Mouse (Mus musculus) embryonic stem cell, embryonic (primary cell): ENCODE measurements around the gene Rhbdd3.

Source experiments
- CTCF ChIA-PET, 4 experiments: fragments of 300-600 bp in 2 of 4; fragments of 350-600 bp in 2 of 4; sonication (Branson Sonifier 250); formaldehyde crosslinking; loops; one replicate each; lab custom pipeline; 2022; ENCODE audit warnings: inconsistent platforms in 2 of 4; lab: Charles Lee
- POLR2A ChIA-PET, 4 experiments: fragments of 300-600 bp in 2 of 4; fragments of 350-600 bp in 2 of 4; sonication (Branson Sonifier 250); formaldehyde crosslinking; loops; one replicate each; lab custom pipeline; 2022; ENCODE audit warnings: antibody characterized with exemption in 4 of 4, inconsistent platforms in 1 of 4; lab: Charles Lee

Rhbdd3 gene

DNA sequence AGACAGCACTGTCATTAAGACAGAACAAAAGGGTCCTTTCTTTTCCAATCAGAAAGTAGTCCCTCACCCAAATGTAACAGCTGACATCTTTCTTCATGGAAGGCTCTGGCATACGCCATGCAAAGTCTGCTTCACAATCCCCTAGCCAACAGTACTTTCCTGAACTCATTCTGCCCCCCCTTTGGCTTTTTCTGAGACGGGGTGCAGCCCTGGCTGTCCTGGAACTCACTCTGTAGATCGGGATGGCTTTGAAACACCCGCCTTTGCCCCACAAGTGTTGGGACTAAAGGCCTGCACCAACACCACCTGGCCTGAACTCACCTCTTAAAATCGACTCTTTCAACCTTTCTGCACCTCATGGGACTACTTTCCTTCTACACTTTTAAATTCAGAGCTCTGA lies 2.8 kb upstream of the Rhbdd3 start:
- CTCF ChIA-PET, result no interaction called here
- POLR2A ChIA-PET, result interaction anchor here (0.8 to 11.9 kb wide), 21 partner anchors 9 to 706 kb away, joined by 3 to 444 read pairs (median 6); partner anchors contain the start of genes Gas2l1 (in 2 of the 4) and Rasl10a (in 1 of the 4)

DNA sequence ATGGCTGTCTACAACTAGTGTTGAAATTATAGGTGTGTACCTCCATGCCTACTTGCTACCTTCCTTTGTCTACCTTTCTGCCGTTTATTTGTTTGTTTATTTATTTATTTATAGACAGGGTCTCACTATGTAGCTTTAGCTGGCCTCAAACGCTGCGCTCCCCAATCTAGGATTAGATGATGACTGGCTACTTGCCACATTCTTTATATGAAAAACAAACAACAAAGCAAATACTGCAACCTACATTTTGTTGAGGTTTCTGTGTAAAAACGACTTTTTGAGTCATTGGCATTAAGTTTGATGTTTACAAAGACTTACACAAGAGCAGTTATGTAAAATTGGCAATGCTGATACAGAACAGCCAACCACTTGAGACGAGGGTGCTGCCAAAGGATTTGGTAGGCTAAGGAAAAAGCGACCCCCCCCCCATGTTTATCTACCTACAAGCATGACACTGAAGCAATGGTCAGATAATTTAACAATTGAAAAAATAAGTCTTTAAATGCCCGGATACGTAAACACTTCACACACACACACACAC lies 2.2 kb upstream of the Rhbdd3 start:
- CTCF ChIA-PET, result interaction anchor here in 1 of 4 experiments (0.7 kb wide), 1 partner anchor 274 kb away, joined by 4 read pairs; no protein-coding TSS in a partner anchor
- POLR2A ChIA-PET, result interaction anchor here (0.8 to 11.9 kb wide), 19 partner anchors 8 to 705 kb away, joined by 3 to 444 read pairs (median 8); partner anchors contain the start of genes Gas2l1 (in 2 of the 4) and Rasl10a (in 1 of the 4)

DNA sequence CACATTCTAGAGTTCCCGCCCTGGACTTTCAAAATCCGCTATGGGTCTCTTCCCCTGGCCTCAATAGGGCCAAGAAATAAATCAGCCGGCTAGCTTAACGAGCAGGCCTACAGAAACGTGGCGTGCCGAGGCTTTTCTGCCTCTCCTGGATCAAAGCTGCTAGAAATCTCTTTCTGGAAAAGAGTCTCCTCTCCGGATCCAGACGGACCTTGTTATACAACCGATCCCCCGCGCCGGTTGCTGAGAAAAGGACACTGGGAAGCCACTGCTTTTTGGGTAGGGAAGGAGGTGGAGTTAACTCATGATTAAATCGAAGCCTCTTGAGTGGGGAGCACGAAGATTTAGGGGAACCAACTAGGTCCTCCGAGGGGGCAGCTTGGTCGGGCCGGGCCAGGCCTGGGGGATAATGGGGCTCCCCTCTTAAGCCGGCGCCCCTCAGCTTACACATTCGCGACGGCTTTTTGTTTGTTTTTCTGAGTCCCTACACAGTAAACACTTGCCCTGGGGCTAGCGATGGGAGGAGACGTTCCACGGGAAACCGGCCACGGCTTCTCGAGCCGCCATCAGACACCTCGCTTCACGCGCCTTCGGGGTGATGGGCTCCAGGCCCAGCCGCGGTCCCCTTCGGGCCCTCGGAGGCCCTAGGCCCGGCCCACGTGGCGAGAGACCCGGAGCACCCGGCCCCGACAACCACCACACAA lies 541 bp upstream of the Rhbdd3 start:
- CTCF ChIA-PET, result interaction anchor here in 3 of 4 experiments (0.6 to 2.7 kb wide), 7 partner anchors 11 to 63 kb away, joined by 3 to 29 read pairs (median 6); partner anchors contain the start of gene Gas2l1 (in 1 of the 3)
- POLR2A ChIA-PET, result interaction anchor here (0.6 to 11.9 kb wide), 94 partner anchors 6 to 605 kb away, joined by 3 to 444 read pairs (median 5); partner anchors contain the start of genes Emid1 (in 3 of the 4), Gas2l1 (in 3 of the 4), Kremen1 (in 3 of the 4) and Rasl10a (in 2 of the 4)

DNA sequence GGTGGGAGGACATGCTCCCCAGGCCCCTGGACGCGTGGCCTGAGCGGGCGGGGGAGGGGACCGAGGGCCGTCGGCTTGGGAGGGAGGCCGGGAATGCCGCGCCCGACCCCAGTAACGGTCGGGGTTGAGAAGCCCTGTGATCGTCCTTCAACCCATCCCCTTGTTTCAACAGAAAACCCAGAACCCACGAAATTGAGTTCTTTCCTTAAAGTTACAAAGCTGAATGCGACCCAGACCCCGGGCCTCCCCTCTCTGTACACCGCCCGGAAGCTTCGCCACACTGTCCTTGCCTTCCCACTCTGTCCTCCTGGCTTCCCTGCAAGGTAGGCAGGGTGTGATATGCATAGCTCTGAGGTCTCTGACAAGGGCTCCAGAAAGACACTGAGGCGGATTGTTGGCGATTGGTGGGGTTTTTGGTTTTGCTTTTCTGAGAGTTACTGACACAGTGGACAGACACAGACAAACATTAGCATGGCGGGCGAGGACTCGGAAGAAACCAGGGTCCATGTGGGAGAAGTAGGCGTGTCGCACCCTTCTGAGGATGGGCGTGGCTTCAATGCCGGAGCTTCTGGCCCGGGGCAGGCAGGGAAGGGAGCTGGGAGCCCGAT lies 954 bp downstream of the Rhbdd3 start:
- POLR2A ChIA-PET, result interaction anchor here (0.5 to 11.9 kb wide), 208 partner anchors 8 to 1203 kb away, joined by 3 to 444 read pairs (median 4); partner anchors contain the start of genes Emid1 (in 3 of the 4), Gas2l1 (in 3 of the 4), Kremen1 (in 3 of the 4) and Rasl10a (in 3 of the 4)
- CTCF ChIA-PET, result interaction anchor here (0.6 to 2.7 kb wide), 21 partner anchors 8 to 626 kb away, joined by 3 to 29 read pairs (median 6); partner anchors contain the start of gene Gas2l1 (in 3 of the 4)

DNA sequence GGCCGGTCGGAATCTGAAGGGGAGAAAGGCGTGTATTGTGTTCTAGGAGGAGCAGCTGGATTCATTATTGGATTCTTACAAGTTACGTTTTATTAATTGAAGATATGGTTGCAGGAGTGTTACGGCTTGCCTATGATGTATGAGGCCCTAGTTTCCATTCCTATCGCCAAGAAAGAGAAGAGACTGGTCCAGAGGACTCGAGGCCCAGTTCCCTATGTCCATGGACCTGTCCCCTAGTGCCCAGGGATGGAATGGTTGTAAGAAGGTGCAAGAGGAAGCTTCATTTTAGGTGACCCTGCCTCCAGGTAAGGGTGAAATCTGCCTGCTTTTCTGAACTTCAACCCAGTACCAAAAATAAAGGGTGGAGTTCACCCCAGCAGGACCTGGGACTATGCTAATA lies 1.6 kb downstream of the Rhbdd3 start:
- ChIA-PET POLR2A (interaction anchor here (0.5 to 11.9 kb wide), 156 partner anchors 8 to 1203 kb away, joined by 3 to 444 read pairs (median 5); partner anchors contain the start of genes Emid1 (in 3 of the 4), Gas2l1 (in 3 of the 4), Kremen1 (in 3 of the 4) and Rasl10a (in 3 of the 4)), CTCF (interaction anchor here (0.6 to 2.7 kb wide), 20 partner anchors 8 to 626 kb away, joined by 3 to 29 read pairs (median 6); partner anchors contain the start of gene Gas2l1 (in 2 of the 4))

DNA sequence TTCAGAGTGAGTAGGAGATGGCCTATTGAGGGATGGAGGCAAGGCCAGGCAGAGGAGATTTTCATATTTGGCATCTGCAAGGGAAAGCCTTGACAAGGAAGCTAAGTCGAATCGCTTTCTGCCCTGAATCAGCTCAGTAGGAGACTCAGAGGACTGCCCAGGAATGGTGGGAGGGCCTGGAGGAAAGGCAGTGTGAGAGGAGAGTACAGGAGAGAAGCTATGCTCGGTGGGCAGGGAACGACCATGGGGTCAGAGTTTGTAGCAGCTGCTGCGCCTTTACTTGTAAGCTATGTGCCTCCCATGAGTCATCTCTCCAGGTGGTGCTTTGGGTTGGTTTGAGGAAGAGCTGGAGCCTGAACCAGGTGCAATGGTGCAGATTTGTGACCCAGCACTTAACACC lies 2.1 kb downstream of the Rhbdd3 start:
- ChIA-PET POLR2A (interaction anchor here (0.5 to 11.9 kb wide), 89 partner anchors 8 to 797 kb away, joined by 3 to 444 read pairs (median 6); partner anchors contain the start of genes Gas2l1 (in 3 of the 4), Kremen1 (in 3 of the 4), Rasl10a (in 3 of the 4) and Dbnl (in 1 of the 4)), CTCF (interaction anchor here (0.5 to 2.7 kb wide), 17 partner anchors 9 to 1329 kb away, joined by 3 to 29 read pairs (median 5); partner anchors contain the start of gene Gas2l1 (in 1 of the 4))

DNA sequence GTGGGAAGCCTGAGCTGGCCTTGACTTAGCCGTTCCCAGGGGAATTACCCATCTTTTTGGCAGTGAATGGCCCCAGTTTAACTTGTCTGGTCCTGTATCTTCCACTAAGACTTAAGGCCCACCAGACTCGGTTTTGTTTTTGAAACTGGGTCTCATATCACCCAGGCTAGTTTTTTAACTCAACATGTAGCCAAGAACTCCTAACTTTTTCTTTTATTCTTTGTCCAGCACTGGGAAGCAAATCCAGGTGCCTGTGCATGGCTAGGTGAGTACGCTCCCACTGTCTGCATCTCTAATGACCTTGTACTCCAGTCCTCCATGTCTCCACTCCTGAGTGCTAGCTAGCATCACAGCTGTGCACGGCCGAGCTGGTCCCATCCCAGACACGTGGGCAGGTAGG lies 2.9 kb downstream of the Rhbdd3 start:
- CTCF ChIA-PET, result interaction anchor here (0.5 to 2.6 kb wide), 10 partner anchors 9 to 225 kb away, joined by 3 to 20 read pairs (median 4); no protein-coding TSS in a partner anchor

DNA sequence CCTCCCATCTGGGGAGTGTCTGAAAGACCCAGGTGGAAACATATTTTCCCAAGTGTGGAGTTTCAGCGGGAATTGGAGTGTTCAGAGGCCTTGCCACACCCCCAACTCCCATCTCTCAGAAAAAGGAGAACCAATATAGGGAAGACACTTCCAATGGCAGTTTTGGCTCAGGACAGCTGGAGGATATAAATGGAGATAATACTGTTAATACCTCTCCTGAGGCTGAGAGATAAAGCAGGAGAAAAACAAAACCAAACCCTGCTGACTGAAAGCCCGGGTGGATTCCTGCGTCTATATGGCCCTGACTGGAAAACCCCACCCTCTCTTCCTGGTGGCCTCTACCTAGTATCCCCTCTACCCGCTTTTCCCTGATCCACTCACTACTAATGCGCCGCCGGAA lies 3.7 kb downstream of the Rhbdd3 start:
- ChIA-PET POLR2A (interaction anchor here in 2 of 4 experiments (0.6 to 11.9 kb wide), 11 partner anchors 10 to 171 kb away, joined by 3 to 444 read pairs (median 24); partner anchors contain the start of genes Rasl10a (in 2 of the 2) and Gas2l1 (in 1 of the 2)), CTCF (interaction anchor here in 1 of 4 experiments (1.1 kb wide), 1 partner anchor 13 kb away, joined by 4 read pairs; no protein-coding TSS in a partner anchor)

More for the DNA sequence above, 2.9 kb downstream of the Rhbdd3 start:
- POLR2A ChIA-PET, result interaction anchor here in 3 of 4 experiments (0.5 to 11.9 kb wide), 25 partner anchors 8 to 393 kb away, joined by 3 to 444 read pairs (median 12); partner anchors contain the start of genes Gas2l1 (in 2 of the 3), Rasl10a (in 2 of the 3), Emid1 (in 1 of the 3) and Kremen1 (in 1 of the 3)

DNA sequence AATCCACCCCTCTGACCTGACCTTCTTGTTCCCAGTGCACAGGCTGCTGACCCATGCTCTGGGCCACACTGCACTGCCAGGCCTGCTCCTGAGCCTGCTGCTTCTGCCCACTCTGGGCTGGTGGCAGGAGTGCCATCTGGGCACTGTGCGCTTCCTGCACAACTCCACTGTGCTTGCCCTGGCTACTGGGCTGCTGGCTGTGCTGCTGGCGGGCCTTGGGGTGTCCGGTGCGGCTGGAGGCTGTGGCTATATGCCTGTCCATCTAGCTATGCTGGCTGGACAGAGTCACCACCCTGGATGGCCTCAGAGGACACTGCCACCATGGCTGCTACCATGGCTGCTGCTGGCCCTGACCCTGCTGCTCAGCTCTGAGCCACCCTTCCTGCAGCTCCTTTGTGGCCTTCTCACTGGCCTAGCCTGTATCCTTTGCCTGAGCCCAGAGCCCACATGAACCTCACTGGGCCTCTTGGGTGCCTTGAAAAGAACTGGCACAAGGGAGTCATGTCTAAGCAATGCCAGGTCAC lies 5.3 kb downstream of the Rhbdd3 start:
- ChIA-PET CTCF (interaction anchor here in 2 of 4 experiments (0.7 to 3.3 kb wide), 3 partner anchors 10 to 78 kb away, joined by 3 to 20 read pairs (median 9); no protein-coding TSS in a partner anchor), POLR2A (interaction anchor here in 2 of 4 experiments (1.2 to 3.4 kb wide), 4 partner anchors 8 to 15 kb away, joined by 4 to 12 read pairs (median 8); no protein-coding TSS in a partner anchor)

DNA sequence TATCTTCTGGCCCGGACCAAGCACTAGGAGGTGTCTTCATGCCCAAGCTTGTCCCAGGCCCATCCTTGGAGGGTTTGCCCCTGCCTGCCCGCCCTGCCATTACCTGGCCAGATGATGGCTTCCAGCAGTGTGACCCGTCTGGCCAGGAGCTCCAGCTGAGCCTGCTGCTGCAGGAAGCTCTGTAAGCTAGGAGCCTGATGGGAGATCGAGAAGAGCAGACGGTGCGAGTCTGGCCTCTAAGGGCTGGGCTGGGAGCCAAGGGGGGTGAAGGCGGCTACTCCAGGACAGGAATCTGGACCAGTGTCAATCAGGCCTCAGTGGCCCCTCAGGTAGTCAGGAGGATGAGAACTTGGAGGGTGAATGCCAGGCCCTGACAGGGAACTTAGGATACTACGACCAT lies 10.7 kb downstream of the Rhbdd3 start:
- POLR2A ChIA-PET, result interaction anchor here (1.1 to 7.8 kb wide), 6 partner anchors 9 to 108 kb away, joined by 3 to 118 read pairs (median 4); partner anchors contain the start of genes Ewsr1 (in 3 of the 4) and Rhbdd3 (in 3 of the 4)
- CTCF ChIA-PET, result interaction anchor here in 3 of 4 experiments (0.6 to 1.2 kb wide), 6 partner anchors 10 to 575 kb away, joined by 3 read pairs; partner anchors contain the start of genes Ewsr1 (in 1 of the 3) and Rhbdd3 (in 1 of the 3)

DNA sequence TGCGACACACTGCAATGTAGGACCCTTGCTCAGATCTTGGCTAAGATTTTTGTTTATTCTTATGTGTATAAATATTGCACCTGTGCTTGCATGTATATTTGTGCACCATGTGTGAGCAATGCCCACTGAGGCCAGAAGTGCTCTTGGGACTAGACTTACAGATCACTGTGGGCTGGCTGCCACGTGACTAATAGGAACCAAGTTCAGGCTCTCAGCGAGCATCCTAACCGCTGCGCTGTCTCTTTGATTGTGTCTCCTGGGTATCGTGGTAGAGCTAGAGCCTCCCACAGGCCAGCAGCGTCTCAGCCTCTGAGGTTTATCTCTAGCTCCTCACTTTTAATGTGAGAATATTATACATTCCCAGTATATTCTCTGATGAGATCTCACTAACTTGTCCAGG lies 14.9 kb downstream of the Rhbdd3 start:
- POLR2A ChIA-PET, result interaction anchor here in 2 of 4 experiments (0.6 to 7.8 kb wide), 4 partner anchors 14 to 136 kb away, joined by 3 to 118 read pairs (median 24); partner anchors contain the start of genes Ewsr1 (in 2 of the 2) and Rhbdd3 (in 2 of the 2)

DNA sequence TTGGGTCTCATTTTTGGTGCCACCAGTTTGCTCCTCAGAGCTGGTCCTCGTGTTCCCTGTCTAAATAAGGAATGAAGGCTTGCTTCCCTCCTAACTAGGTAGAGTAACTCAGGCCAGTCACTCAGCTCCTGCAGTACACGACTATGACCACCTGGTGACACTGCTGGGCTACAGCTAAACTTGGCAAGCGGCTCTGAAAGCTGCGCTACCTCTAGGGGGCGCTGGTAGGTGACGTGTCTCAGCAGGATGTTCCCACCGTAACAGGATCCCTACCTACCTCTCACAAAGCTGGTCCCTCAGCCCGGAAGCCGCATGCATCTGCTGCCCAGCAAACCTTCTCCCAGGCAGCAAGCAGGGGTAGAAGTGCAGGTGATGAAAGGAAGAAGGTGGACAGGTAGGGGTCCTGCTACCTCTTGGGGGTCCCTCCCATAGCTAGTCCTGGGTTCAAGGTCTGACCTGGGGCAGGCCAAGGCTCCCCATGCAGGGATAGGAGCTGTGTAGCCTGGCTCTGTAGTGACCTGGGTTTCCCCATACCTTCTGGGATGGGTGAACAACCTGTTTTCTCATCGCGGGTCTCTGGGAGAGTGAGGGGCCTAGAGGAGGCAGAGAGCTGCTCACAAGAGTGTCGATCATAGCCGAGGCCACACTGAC lies 16.3 kb downstream of the Rhbdd3 start:
- CTCF ChIA-PET, result interaction anchor here (0.5 to 2.4 kb wide), 148 partner anchors 9 to 819 kb away, joined by 3 to 41 read pairs (median 4); partner anchors contain the start of genes Ewsr1 (in 3 of the 4), Rhbdd3 (in 3 of the 4), Emid1 (in 2 of the 4) and Kremen1 (in 1 of the 4)
- POLR2A ChIA-PET, result interaction anchor here (0.5 to 7.8 kb wide), 32 partner anchors 10 to 771 kb away, joined by 3 to 118 read pairs (median 4); partner anchors contain the start of genes Ewsr1 (in 3 of the 4), Rhbdd3 (in 3 of the 4), Emid1 (in 1 of the 4) and Xbp1 (in 1 of the 4)

More for the DNA sequence above, 14.9 kb downstream of the Rhbdd3 start:
- CTCF ChIA-PET, result interaction anchor here in 2 of 4 experiments (1.1 to 2.4 kb wide), 3 partner anchors 8 to 160 kb away, joined by 11 to 38 read pairs (median 20); no protein-coding TSS in a partner anchor

DNA sequence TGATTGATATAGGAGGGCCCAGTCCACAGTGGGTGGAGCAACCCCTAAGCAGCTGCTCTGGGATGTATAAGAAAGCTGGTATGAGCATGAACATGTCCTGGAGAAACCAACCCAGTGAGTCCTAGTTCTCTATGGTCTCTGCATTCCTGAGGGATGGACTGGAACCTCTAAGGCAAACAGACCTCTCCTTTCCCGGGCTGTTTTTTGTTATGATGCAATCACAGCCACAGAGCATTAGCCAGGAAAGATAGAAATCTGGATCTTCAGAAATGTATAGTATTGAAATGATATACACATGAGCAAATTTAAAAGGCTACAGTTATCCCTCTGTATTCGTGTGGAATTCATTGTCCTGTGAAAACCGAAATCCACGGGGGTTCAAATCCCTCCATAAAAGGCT lies 27.0 kb downstream of the Rhbdd3 start:
- ChIA-PET POLR2A (interaction anchor here in 2 of 4 experiments (0.9 to 1.4 kb wide), 4 partner anchors 8 to 18 kb away, joined by 3 to 5 read pairs (median 3); no protein-coding TSS in a partner anchor), CTCF (interaction anchor here in 3 of 4 experiments (0.6 to 2.7 kb wide), 3 partner anchors 10 to 210 kb away, joined by 4 to 11 read pairs (median 9); no protein-coding TSS in a partner anchor)

DNA sequence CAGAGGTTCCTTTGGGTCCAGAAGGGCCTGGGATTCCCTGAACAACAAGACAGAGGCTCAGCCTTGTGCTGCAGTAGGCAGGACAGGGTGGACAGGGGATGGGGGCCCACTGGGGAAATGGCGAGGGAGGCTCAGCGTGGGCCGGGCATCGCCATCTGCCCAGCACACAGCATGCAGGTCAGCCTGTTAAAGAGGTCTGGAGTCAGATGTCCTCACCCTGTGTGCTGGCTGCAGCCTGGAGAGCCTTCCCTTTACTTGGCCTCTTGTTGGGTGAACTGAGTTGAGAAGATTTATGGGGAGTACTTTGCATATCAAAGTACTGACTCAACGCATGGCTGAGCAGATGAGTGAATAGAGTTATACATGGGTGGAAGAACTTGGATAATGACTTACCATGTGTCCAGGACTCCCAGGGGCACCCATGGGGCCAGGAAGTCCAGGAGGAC lies 30.3 kb downstream of the Rhbdd3 start:
- POLR2A ChIA-PET, result interaction anchor here in 2 of 4 experiments (1.5 to 3.4 kb wide), 4 partner anchors 11 to 30 kb away, joined by 5 to 44 read pairs (median 18); partner anchors contain the start of genes Ewsr1 (in 2 of the 2) and Rhbdd3 (in 2 of the 2)

DNA sequence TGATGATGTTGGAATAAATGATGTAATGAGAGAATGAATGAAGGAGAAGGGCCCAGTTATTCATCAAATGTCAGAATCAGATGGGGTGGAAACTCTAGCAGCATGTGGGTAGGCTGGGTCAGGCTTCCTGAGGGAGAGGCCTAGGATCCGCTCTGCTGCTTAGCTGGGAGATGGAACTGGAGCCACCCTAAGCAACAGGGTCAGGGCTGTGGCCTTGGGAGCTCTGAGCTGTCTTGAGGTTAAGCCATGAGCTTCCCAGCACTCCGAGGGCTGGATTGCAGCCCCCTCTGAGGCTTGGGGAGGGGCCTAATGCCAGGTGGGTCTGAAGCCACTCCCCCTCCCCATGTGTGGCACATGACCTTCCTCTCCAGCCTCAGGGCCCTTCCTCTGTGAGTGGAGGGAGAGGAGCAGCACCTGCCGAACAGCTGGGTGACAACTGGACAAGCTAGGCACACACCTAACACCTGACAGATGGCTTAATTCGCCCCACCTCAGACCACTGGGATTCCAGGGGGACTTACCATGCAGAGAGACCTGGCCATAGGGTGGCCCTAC lies 31.5 kb downstream of the Rhbdd3 start:
- CTCF ChIA-PET, result interaction anchor here (1.7 to 5.0 kb wide), 8 partner anchors 9 to 51 kb away, joined by 6 to 41 read pairs (median 10); no protein-coding TSS in a partner anchor
- POLR2A ChIA-PET, result interaction anchor here (0.5 to 3.4 kb wide), 33 partner anchors 9 to 632 kb away, joined by 3 to 44 read pairs (median 3); partner anchors contain the start of genes Ewsr1 (in 4 of the 4), Rhbdd3 (in 4 of the 4), Urgcp (in 2 of the 4) and Ap1b1 (in 1 of the 4)

More for the DNA sequence above, 30.3 kb downstream of the Rhbdd3 start:
- CTCF ChIA-PET, result interaction anchor here in 1 of 4 experiments (2.3 to 5.0 kb wide), 3 partner anchors 14 to 32 kb away, joined by 7 to 41 read pairs (median 10); no protein-coding TSS in a partner anchor
